Mouse (Mus musculus): ENCODE data around the gene Gm17416. TPM values are rescaled to one million over a fixed set of nuclear protein-coding genes. Genes with fewer than 3 reads are reported as not detected.
A peak's percentile ranks its signal among the peaks of the same experiment; 100 is the strongest.

Gene Gm17416
- polyA plus RNA-seq, 1 experiment from 2014 or later, result not detected

- ATAC-seq (ENCODE audit: low FRiP score, low TSS enrichment) (0 out of 2 replicates have a peak, but pooled peaks have one; percentile 51), DNase-seq (ENCODE audit: low spot score) (no peak)
- Histone ChIP-seq H3K27ac (replicated peaks) (no peak within 1 kb of the TSS), H3K9ac (ENCODE audit: low read length) (no peak within 1 kb of the TSS), H3K4me1 (replicated peaks; ENCODE audit: control insufficient read depth, insufficient read depth) (no peaks in the 10 kb centered on the region), H3K4me2 (replicated peaks; ENCODE audit: low read depth) (no peak within 1 kb of the TSS), H3K4me3 (ENCODE audit: low read depth, low read length) (no peak within 1 kb of the TSS), H3K36me3 (ENCODE audit: control insufficient read depth, insufficient read depth, low read length) (no peaks in the 10 kb centered on the region), H3K27me3 (ENCODE audit: control insufficient read depth, insufficient read depth, low read length) (no peaks in the 10 kb centered on the region), H3K9me3 (ENCODE audit: control insufficient read depth, low read length) (no peaks in the 10 kb centered on the region)
- TF ChIP-seq CTCF (IDR thresholded peaks at IDR 0.05; ENCODE audit: low read depth) (no peak), EP300 (optimal IDR thresholded peaks at IDR 0.05) (no peak)
- 50% methylated on average over 7 of the region's 7 CpGs for WGBS
These were observed 30.2 kb downstream of the Gm17416 start, which contains the start of gene Defb45 for GRCm38 (mm10) chr2:152599299-152599698. TSS of gene Defb45 (minus strand) at chr2:152599399.

GRCm38 (mm10) chr2:152600076-152600475 is 30.9 kb downstream of the Gm17416 start:
- no peak for DNase-seq (ENCODE audit: low spot score)
- H3K9me3 ChIP-seq (ENCODE audit: control insufficient read depth, low read length), result no peaks in the 10 kb centered on the region
- no peaks in the 10 kb centered on the region for H3K27me3 ChIP-seq (ENCODE audit: control insufficient read depth, insufficient read depth, low read length)
- H3K9ac ChIP-seq (ENCODE audit: low read length), result no peak overlapping the region
- H3K4me1 ChIP-seq (replicated peaks; ENCODE audit: control insufficient read depth, insufficient read depth), result no peaks in the 10 kb centered on the region
- no peak for ATAC-seq (ENCODE audit: low FRiP score, low TSS enrichment)
- H3K36me3 ChIP-seq (ENCODE audit: control insufficient read depth, insufficient read depth, low read length), result no peaks in the 10 kb centered on the region
- no peak for TF ChIP-seq EP300 (optimal IDR thresholded peaks at IDR 0.05)
- no peak for TF ChIP-seq CTCF (IDR thresholded peaks at IDR 0.05; ENCODE audit: low read depth)
- no peak overlapping the region for H3K27ac ChIP-seq (replicated peaks)
- no peak overlapping the region for H3K4me2 ChIP-seq (replicated peaks; ENCODE audit: low read depth)
- no peak overlapping the region for H3K4me3 ChIP-seq (ENCODE audit: low read depth, low read length)
- 68% methylated on average over 6 of the region's 6 CpGs for WGBS

GRCm38 (mm10) chr2:152601275-152601960 is 32.3 kb downstream of the Gm17416 start:
- ATAC-seq (ENCODE audit: low FRiP score, low TSS enrichment), result no peak
- Histone ChIP-seq H3K4me2 (replicated peaks; ENCODE audit: low read depth) (no peak overlapping the region), H3K4me1 (replicated peaks; ENCODE audit: control insufficient read depth, insufficient read depth) (no peaks in the 10 kb centered on the region), H3K9me3 (ENCODE audit: control insufficient read depth, low read length) (no peaks in the 10 kb centered on the region), H3K9ac (ENCODE audit: low read length) (no peak overlapping the region), H3K27me3 (ENCODE audit: control insufficient read depth, insufficient read depth, low read length) (no peaks in the 10 kb centered on the region), H3K36me3 (ENCODE audit: control insufficient read depth, insufficient read depth, low read length) (no peaks in the 10 kb centered on the region), H3K4me3 (ENCODE audit: low read depth, low read length) (no peak overlapping the region), H3K27ac (replicated peaks) (no peak overlapping the region)
- TF ChIP-seq EP300 (optimal IDR thresholded peaks at IDR 0.05), result no peak
- peak; percentile 49 for TF ChIP-seq CTCF (IDR thresholded peaks at IDR 0.05; ENCODE audit: low read depth)
- WGBS, result 68% methylated on average over 4 of the region's 4 CpGs
- no peak for DNase-seq (ENCODE audit: low spot score)

- DNase-seq (ENCODE audit: low spot score) (peak; percentile 49), ATAC-seq (ENCODE audit: low FRiP score, low TSS enrichment) (0 out of 2 replicates have a peak, but pooled peaks have one; percentile 22)
- Histone ChIP-seq H3K9me3 (ENCODE audit: control insufficient read depth, low read length) (no peaks in the 10 kb centered on the region), H3K36me3 (ENCODE audit: control insufficient read depth, insufficient read depth, low read length) (no peaks in the 10 kb centered on the region), H3K4me2 (replicated peaks; ENCODE audit: low read depth) (no peak within 1 kb of the TSS), H3K4me3 (ENCODE audit: low read depth, low read length) (no peak within 1 kb of the TSS), H3K4me1 (replicated peaks; ENCODE audit: control insufficient read depth, insufficient read depth) (no peaks in the 10 kb centered on the region), H3K27me3 (ENCODE audit: control insufficient read depth, insufficient read depth, low read length) (no peaks in the 10 kb centered on the region), H3K9ac (ENCODE audit: low read length) (no peak within 1 kb of the TSS), H3K27ac (replicated peaks) (no peak within 1 kb of the TSS)
- WGBS, result 81% methylated on average over 15 of the region's 15 CpGs
- TF ChIP-seq EP300 (optimal IDR thresholded peaks at IDR 0.05) (no peak), CTCF (IDR thresholded peaks at IDR 0.05; ENCODE audit: low read depth) (peak; percentile 64)
These were observed 34.9 kb downstream of the Gm17416 start, which contains the start of gene Defb36 for GRCm38 (mm10) chr2:152604057-152604456. TSS of gene Defb36 (plus strand) at chr2:152604327.

- Histone ChIP-seq H3K27ac (replicated peaks) (no peak overlapping the region), H3K4me3 (ENCODE audit: low read depth, low read length) (no peak overlapping the region), H3K9ac (ENCODE audit: low read length) (no peak overlapping the region), H3K27me3 (ENCODE audit: control insufficient read depth, insufficient read depth, low read length) (no peaks in the 10 kb centered on the region), H3K36me3 (ENCODE audit: control insufficient read depth, insufficient read depth, low read length) (no peaks in the 10 kb centered on the region), H3K9me3 (ENCODE audit: control insufficient read depth, low read length) (no peaks in the 10 kb centered on the region), H3K4me2 (replicated peaks; ENCODE audit: low read depth) (no peak overlapping the region), H3K4me1 (replicated peaks; ENCODE audit: control insufficient read depth, insufficient read depth) (no peaks in the 10 kb centered on the region)
- ATAC-seq (ENCODE audit: low FRiP score, low TSS enrichment), result no peak
- no peak for TF ChIP-seq CTCF (IDR thresholded peaks at IDR 0.05; ENCODE audit: low read depth)
- TF ChIP-seq EP300 (optimal IDR thresholded peaks at IDR 0.05), result no peak
- no peak for DNase-seq (ENCODE audit: low spot score)
- 38% methylated on average over 6 of the region's 6 CpGs for WGBS
These were observed 38.6 kb downstream of the Gm17416 start for GRCm38 (mm10) chr2:152607746-152608145.

GRCm38 (mm10) chr2:152608719-152609118 is 39.6 kb downstream of the Gm17416 start:
- no peaks in the 10 kb centered on the region for H3K9me3 ChIP-seq (ENCODE audit: control insufficient read depth, low read length)
- H3K9ac ChIP-seq (ENCODE audit: low read length), result no peak overlapping the region
- H3K4me2 ChIP-seq (replicated peaks; ENCODE audit: low read depth), result no peak overlapping the region
- WGBS, result 100% methylated on average over 1 of the region's 1 CpGs
- H3K27ac ChIP-seq (replicated peaks), result no peak overlapping the region
- no peak for TF ChIP-seq EP300 (optimal IDR thresholded peaks at IDR 0.05)
- TF ChIP-seq CTCF (IDR thresholded peaks at IDR 0.05; ENCODE audit: low read depth), result peak; percentile 20; the same call in 1 of the 2 replicates
- H3K4me3 ChIP-seq (ENCODE audit: low read depth, low read length), result no peak overlapping the region
- DNase-seq (ENCODE audit: low spot score) (no peak), ATAC-seq (ENCODE audit: low FRiP score, low TSS enrichment) (no peak)
- H3K4me1 ChIP-seq (replicated peaks; ENCODE audit: control insufficient read depth, insufficient read depth), result no peaks in the 10 kb centered on the region
- H3K27me3 ChIP-seq (ENCODE audit: control insufficient read depth, insufficient read depth, low read length), result no peaks in the 10 kb centered on the region
- H3K36me3 ChIP-seq (ENCODE audit: control insufficient read depth, insufficient read depth, low read length), result no peaks in the 10 kb centered on the region

Data from stomach, postnatal 0 days (tissue).